Mouse (Mus musculus): ENCODE data around the gene Ccer2.

Gene Ccer2

GRCm38 (mm10) chr7:28756079-28756478, at the start of gene Ccer2:
Gene Ccer2 (plus strand): TSS chr7:28756174.
- no peak for DNase-seq

GRCm38 (mm10) chr7:28709454-28709853, 46.5 kb upstream of the Ccer2 start:
- DNase-seq: no peak

- no peak for DNase-seq
Measured at GRCm38 (mm10) chr7:28710962-28711361, 45.0 kb upstream of the Ccer2 start.

GRCm38 (mm10) chr7:28714667-28715066, 41.3 kb upstream of the Ccer2 start:
- DNase-seq: no peak

GRCm38 (mm10) chr7:28715598-28715997, 40.4 kb upstream of the Ccer2 start:
- no peak for DNase-seq

GRCm38 (mm10) chr7:28716590-28717281, 39.2 kb upstream of the Ccer2 start, which contains the start of gene Fbxo17:
Gene Fbxo17 (plus strand): TSS chr7:28716804.
- DNase-seq: no peak

GRCm38 (mm10) chr7:28717726-28718125, 38.2 kb upstream of the Ccer2 start:
- DNase-seq: no peak

- DNase-seq: no peak
Measured at GRCm38 (mm10) chr7:28719159-28719558, 36.8 kb upstream of the Ccer2 start.

- DNase-seq: no peak
Measured at GRCm38 (mm10) chr7:28719650-28720049, 36.3 kb upstream of the Ccer2 start.

- no peak for DNase-seq
Measured at GRCm38 (mm10) chr7:28720753-28721537, 35.0 kb upstream of the Ccer2 start.

GRCm38 (mm10) chr7:28722079-28722478, 33.9 kb upstream of the Ccer2 start:
- DNase-seq: no peak

- no peak for DNase-seq
Measured at GRCm38 (mm10) chr7:28724613-28725012, 31.4 kb upstream of the Ccer2 start.

GRCm38 (mm10) chr7:28726600-28726999, 29.4 kb upstream of the Ccer2 start:
- DNase-seq: peak; percentile 82

- peak; percentile 24 for DNase-seq
Measured at GRCm38 (mm10) chr7:28727649-28728340, 28.2 kb upstream of the Ccer2 start.

- peak; percentile 76 for DNase-seq
Measured at GRCm38 (mm10) chr7:28732341-28733142, 23.4 kb upstream of the Ccer2 start.

- DNase-seq: no peak
Measured at GRCm38 (mm10) chr7:28733211-28733610, 22.8 kb upstream of the Ccer2 start.

- DNase-seq: no peak
Measured at GRCm38 (mm10) chr7:28735701-28736100, 20.3 kb upstream of the Ccer2 start.

- no peak for DNase-seq
Measured at GRCm38 (mm10) chr7:28739829-28740228, 16.1 kb upstream of the Ccer2 start.

GRCm38 (mm10) chr7:28740949-28741348, 15.0 kb upstream of the Ccer2 start:
- no peak for DNase-seq

- no peak for DNase-seq
Measured at GRCm38 (mm10) chr7:28741368-28741708, 14.6 kb upstream of the Ccer2 start.

- DNase-seq: peak; percentile 99
Measured at GRCm38 (mm10) chr7:28741709-28742438, 14.1 kb upstream of the Ccer2 start, which contains the start of the genes Mrps12 and Sars2. Gene Mrps12 (minus strand): TSS chr7:28741820. Gene Sars2 (plus strand): TSS chr7:28741992.

GRCm38 (mm10) chr7:28749935-28750334, 6.0 kb upstream of the Ccer2 start:
- no peak for DNase-seq

Data from cerebellum, adult 9-10 months (tissue).